Mouse (Mus musculus) liver, adult 2 months (tissue): ENCODE data around the gene Bcas3. TPM values are rescaled to one million over a fixed set of nuclear protein-coding genes. Genes with fewer than 3 reads are reported as not detected.

Source experiments
- DNase-seq: peaks from one replicate; pipeline ENCODE4 v3.0.0-alpha.2; 2011; ENCODE audit warnings: low read depth, low spot score; ENCODE audit errors: extremely low read depth
- H3K27ac ChIP-seq: fragments of 200-500 bp; replicated peaks from 2 replicates; pipeline ENCODE4 v1.5.1; 2012; ENCODE audit warnings: low read depth, mild to moderate bottlenecking, control low read depth, inconsistent platforms, low read length; ENCODE audit not compliant: insufficient read depth
- H3K27me3 ChIP-seq: fragments of 200-500 bp; 2 replicates; pipeline ENCODE4 v1.6.1; 2012; ENCODE audit warnings: mild to moderate bottlenecking, moderate library complexity, low read length, inconsistent platforms; ENCODE audit not compliant: control insufficient read depth, insufficient read depth
- H3K36me3 ChIP-seq: fragments of 200-500 bp; 2 replicates; pipeline ENCODE4 v1.6.1; 2012; ENCODE audit warnings: low read length, inconsistent platforms; ENCODE audit not compliant: control insufficient read depth, insufficient read depth
- H3K4me1 ChIP-seq: fragments of 200-500 bp; 2 replicates; pipeline ENCODE4 v1.6.1; 2011; ENCODE audit warnings: low read length; ENCODE audit not compliant: control insufficient read depth, insufficient read depth
- H3K4me3 ChIP-seq: fragments of 200-500 bp; 2 replicates; pipeline ENCODE4 v1.5.1; 2011; ENCODE audit warnings: low read depth, mild to moderate bottlenecking, control low read depth, low read length, moderate library complexity; ENCODE audit not compliant: insufficient read depth
- H3K79me2 ChIP-seq: fragments of 200-500 bp; 2 replicates; pipeline ENCODE4 v1.6.1; 2012; ENCODE audit warnings: inconsistent platforms, mild to moderate bottlenecking, low read length, moderate library complexity; ENCODE audit not compliant: control insufficient read depth, insufficient read depth
- H3K9ac ChIP-seq: fragments of 200-500 bp; 2 replicates; pipeline ENCODE4 v1.6.1; 2012; ENCODE audit warnings: low read depth, mild to moderate bottlenecking, control low read depth, inconsistent platforms, low read length
- CTCF ChIP-seq: fragments of 200-500 bp; IDR thresholded peaks from 2 replicates; pipeline ENCODE4 v1.5.1; 2011; ENCODE audit warnings: low read depth, low read length, control low read depth
- POLR2A ChIP-seq: fragments of 200-500 bp; IDR thresholded peaks from 2 replicates; pipeline ENCODE4 v1.6.1; 2011; ENCODE audit warnings: low read length, control low read depth; ENCODE audit not compliant: insufficient read depth; ENCODE audit errors: extremely low read depth
- WGBS: fragments of 180-500 bp; shearing (Covaris S2); methylation state at CpG from one replicate; pipeline ENCODE4 v1.1.7; 2018; 5-methylcytosine and 5-hydroxymethylcytosine counted together
- polyA plus RNA-seq: library from polyadenylated mRNA; depleted of rRNA; stranded (reverse); fragments of >200 nt; gene quantifications from 2 replicates; pipeline ENCODE4 v1.2.3, GENCODE M21; 2012
- total RNA-seq: library from RNA; depleted of rRNA; stranded (reverse); fragments of >200 nt; gene quantifications from 2 replicates; pipeline ENCODE4 v1.2.3, GENCODE M21; 2014

Gene Bcas3
- total and polyA plus RNA-seq, 2 experiments: 16.5 to 21.4 TPM

DNA sequence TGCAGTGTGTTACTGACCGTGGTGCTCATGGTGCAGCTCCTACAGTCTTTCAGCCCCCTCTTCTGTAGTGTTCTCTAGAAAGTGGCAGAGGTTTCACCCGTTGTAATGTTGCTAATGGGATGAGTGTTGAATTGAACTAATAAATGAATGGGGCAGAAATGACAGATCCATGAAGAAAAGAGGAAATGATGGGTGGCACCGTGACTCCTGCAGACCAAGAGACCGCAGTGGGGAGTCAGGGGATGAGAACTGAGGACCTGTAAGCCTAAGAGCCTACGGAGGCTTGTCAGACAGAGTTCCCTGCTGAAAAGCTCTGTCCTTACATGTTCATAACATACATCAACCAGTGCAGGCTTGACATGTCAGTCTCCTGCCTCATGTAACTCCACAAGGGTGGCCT, 336.3 kb downstream of the Bcas3 start:
- no peaks in the 10 kb centered on the region for H3K79me2 ChIP-seq
- DNase-seq: no peak
- no peak overlapping the region for H3K9ac ChIP-seq
- H3K4me1 ChIP-seq: peaks cover 9% of the 10 kb centered on the region
- 95% methylated on average over 5 of the region's 5 CpGs for WGBS
- no peak for TF ChIP-seq POLR2A
- no peak for TF ChIP-seq CTCF
- H3K36me3 ChIP-seq: no peaks in the 10 kb centered on the region
- H3K27me3 ChIP-seq: no peaks in the 10 kb centered on the region
- H3K27ac ChIP-seq: no peak overlapping the region
- H3K4me3 ChIP-seq: no peak overlapping the region

DNA sequence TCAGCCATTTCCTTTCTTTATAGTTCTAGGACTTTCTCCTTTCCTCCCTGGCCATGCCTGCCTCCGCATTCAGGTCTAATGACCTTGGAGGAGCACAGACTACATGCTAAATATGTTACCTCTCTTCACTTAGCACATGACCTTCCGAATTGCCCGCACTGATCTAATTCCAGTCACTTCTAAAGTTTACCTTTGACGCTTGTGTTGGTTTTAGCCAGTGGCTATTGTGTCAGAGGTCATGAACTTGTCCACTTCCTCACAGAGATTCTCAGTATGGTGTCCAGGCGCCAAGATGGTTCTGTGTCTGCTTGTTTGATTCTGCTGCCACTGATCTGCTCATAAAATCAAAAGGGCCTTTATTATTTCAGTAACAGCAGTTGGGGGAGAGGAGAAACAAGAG, 338.3 kb downstream of the Bcas3 start:
- 6% methylated on average over 5 of the region's 5 CpGs for WGBS
- H3K4me3 ChIP-seq: no peak overlapping the region
- 0 out of 2 replicates have a peak overlapping the region, but pooled peaks have one; percentile 33 for H3K27ac ChIP-seq
- DNase-seq: peak; percentile 88
- H3K4me1 ChIP-seq: peaks cover 17% of the 10 kb centered on the region
- H3K36me3 ChIP-seq: no peaks in the 10 kb centered on the region
- no peak overlapping the region for H3K9ac ChIP-seq
- TF ChIP-seq POLR2A (no peak), CTCF (no peak)
- no peaks in the 10 kb centered on the region for H3K79me2 ChIP-seq
- H3K27me3 ChIP-seq: no peaks in the 10 kb centered on the region

DNA sequence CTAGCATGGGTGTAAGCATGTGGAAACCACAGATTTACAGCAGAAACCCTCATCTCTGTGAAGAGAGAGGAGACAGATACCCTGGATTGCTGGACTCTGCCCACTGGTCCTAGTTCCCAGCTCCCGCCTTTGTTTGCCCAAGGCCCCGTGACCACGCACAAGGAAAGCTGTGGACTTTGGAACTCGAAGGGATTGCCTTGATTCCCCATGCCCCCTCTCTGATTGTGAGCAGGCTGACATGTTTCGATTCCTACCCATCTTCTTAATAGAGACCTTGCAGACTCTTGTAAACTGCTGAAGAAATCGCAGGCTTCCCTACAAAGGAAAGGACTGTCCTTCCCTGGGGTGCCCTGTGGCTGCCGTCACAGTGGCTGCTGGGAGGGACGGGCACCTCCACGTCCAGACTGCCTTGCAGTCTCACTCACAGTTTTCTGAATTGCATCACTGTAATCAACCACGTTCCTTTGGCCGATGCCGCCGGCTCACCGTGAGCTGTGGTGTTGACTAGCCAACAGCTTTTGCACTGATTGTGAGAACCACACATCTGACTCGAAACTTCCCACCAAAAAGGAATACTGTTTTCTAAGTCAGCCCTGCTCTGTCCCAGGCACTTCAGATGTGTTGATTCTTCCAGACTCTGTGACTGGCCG, 342.8 kb downstream of the Bcas3 start:
- TF ChIP-seq CTCF (no peak), POLR2A (no peak)
- Histone ChIP-seq H3K36me3 (no peaks in the 10 kb centered on the region), H3K79me2 (no peaks in the 10 kb centered on the region), H3K9ac (peak overlapping the region; percentile 52; the same call in 1 of the 2 replicates), H3K4me1 (peaks cover 25% of the 10 kb centered on the region), H3K27ac (peak overlapping the region; percentile 89), H3K4me3 (peak overlapping the region; percentile 58), H3K27me3 (no peaks in the 10 kb centered on the region)
- peak; percentile 94 for DNase-seq
- WGBS: 27% methylated on average over 16 of the region's 16 CpGs

DNA sequence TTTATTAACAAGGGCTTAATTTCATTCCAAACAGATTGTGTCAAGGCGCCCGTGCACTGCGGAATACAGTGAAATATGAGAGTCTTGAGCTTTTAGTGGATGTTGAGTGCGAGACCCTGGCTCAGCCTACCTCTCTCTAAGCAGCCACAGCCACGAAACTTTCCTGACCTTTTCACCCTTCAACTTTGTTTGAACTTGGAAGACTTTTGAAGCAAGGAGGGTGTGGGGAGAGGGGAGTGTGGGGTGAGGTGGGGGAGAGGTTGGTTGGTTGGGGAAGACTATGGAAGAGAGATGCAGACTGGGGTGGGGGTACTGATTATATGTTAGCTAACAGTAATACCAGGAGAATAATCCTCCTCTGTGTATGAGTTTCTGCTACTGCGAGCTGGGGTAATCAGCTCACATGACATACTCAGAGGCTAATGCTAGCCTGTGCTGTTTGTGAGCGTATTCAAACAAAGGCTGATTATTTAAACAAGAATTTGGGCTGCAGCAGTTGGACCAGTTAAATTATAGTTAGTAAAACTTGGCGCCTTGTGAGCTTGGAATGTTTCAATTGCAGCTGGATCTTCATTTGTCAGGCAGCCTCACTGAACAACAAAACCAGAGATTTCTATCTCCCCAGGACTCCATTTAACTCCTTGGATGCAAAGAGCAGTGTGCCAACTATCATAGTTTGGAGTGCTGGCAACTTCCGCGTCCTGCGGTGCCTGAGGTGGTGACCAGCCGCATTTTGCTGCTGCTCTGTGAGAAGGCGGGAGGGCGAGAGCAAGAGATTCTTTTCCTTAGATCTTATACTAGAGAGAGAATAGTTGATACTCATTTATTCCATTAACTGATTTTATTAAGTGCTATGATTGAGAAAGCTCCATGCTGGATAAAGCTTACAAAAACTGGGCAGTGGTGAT, 343.8 kb downstream of the Bcas3 start:
- H3K27me3 ChIP-seq: no peaks in the 10 kb centered on the region
- 55% methylated on average over 14 of the region's 14 CpGs for WGBS
- no peak for TF ChIP-seq CTCF
- TF ChIP-seq POLR2A: no peak

DNA sequence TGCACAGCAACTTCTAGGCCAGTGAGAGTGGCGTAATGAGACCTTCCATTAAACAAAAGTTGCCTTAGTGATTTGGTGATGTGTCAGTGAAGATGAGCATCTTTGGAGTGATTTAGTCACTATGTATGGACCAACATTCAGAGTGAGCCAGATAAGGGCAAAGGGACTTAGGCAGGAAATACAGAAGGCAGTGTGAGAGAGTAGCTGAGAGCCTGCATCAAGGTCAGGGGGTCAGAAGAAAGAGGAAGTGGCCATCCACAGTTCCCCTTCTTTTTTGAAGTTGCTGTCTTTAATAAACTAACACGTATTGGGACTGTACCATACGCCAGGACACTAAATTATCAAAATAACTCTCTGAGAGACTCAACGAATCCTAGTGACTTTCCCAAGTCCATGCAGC, 344.5 kb downstream of the Bcas3 start:
- no peak overlapping the region for H3K9ac ChIP-seq
- WGBS: 87% methylated on average over 4 of the region's 4 CpGs
- H3K27me3 ChIP-seq: no peaks in the 10 kb centered on the region
- no peaks in the 10 kb centered on the region for H3K79me2 ChIP-seq
- no peaks in the 10 kb centered on the region for H3K36me3 ChIP-seq
- peaks cover 15% of the 10 kb centered on the region for H3K4me1 ChIP-seq
- no peak overlapping the region for H3K27ac ChIP-seq
- DNase-seq: peak; percentile 23
- no peak overlapping the region for H3K4me3 ChIP-seq
- no peak for TF ChIP-seq POLR2A
- no peak for TF ChIP-seq CTCF

More for the DNA sequence above, 343.8 kb downstream of the Bcas3 start:
- H3K4me1 ChIP-seq: peaks cover 15% of the 10 kb centered on the region
- H3K9ac ChIP-seq: no peak overlapping the region
- peak overlapping the region; percentile 89 for H3K27ac ChIP-seq
- no peaks in the 10 kb centered on the region for H3K79me2 ChIP-seq
- no peaks in the 10 kb centered on the region for H3K36me3 ChIP-seq
- H3K4me3 ChIP-seq: no peak overlapping the region
- peak; percentile 84 for DNase-seq
